Mouse (Mus musculus): Measurements from ENCODE around the gene Nkap. TPM values are rescaled to one million over a fixed set of nuclear protein-coding genes. Genes with fewer than 3 reads are reported as not detected.
"Not testable (repeated sequence)": the region's sequence is repeated elsewhere in the genome, so short reads cannot be mapped to it uniquely, and the experiment has no call there.

Gene Nkap
- total RNA-seq, 4 experiments from 2014 or later, result 10.2 to 11.2 (median 10.6) TPM

DNA sequence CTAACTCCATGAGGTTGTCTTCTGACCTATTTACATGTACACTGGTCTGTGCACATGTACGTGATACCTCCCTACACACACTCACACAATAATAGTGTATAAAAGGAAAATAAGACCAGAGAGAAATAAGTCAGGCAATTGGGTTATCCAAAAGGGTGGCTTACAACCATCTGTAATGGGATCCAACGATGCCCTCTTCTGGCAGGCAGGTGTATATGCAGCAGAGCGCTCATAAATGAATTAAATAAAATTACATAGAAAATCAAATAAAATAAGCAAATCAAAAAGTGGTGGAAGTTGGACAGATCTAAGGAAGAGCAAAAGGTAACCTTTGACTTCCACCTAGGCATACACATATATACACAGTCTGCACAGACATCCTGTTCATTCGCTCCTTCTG is 31.2 kb downstream of the Nkap start:
- DNase-seq (ENCODE audit: low spot score), result no peak

GRCm38 (mm10) chrX:37161169-37161568 is 34.6 kb downstream of the Nkap start:
- DNase-seq (ENCODE audit: low spot score), result no peak

DNA sequence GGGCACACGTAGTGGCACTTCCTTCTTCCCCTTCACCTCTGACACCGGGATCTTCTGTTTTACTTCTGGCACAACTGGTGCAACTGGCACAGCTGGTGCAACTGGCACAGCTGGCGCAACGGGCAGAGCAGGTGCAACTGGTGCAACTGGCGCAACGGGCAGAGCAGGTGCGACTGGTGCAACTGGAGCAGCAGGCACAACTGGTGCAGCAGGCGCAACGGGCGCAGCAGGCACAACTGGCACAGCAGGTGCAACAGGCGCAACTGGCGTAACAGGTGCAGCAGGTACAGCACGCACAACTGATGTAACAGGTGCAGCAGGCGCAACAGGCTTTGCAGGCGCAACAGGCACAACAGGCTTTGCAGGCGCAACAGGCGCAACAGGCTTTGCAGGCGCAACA is 36.5 kb downstream of the Nkap start:
- DNase-seq (ENCODE audit: low spot score), result no peak

DNA sequence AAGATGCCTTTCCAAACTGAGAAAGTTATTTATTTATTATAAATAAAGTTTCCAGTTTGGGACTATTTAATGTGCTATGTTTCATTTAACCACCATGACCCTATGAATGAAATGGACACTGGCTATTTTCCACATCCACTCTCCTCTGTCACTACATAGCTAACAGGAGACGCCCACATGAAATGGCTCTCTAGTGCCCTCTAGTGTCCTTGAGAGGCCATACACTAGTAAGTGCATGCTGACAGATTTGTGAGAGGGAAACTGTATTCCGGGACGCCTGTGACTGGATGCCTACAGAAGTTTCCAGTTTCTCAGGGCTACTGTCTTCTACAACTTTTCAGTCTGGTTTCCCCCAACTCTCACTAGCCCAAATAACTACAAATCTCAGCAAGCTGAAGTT is 40.5 kb downstream of the Nkap start:
- DNase-seq (ENCODE audit: low spot score), result peak; percentile 26

- DNase-seq (ENCODE audit: low spot score), result no peak
Measured at GRCm38 (mm10) chrX:37168742-37169141, 42.1 kb downstream of the Nkap start, which contains the start of gene Akap14. Gene Akap14, minus strand, starts transcription at chrX:37168842.

DNA sequence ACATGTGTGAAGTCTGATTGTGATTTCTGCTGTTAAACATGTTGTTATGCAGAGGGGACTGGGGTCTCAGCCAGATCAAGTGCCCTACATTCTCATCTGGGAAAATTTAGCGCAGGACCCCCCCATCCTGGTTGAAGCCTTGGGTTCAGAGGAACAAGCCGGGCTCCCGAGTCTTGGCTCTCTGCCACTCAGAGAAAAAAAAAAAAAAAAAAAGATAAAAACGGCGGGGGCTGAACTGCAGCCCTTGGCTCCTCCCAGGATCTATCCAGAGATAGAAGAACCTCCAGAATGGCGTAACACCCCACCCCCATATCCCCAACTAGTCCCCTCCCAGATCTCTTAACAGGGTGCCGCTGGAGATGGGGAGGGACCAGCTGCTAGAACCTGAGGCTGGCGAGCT is 57.8 kb downstream of the Nkap start:
- DNase-seq (ENCODE audit: low spot score), result not testable (repeated sequence)

- DNase-seq (ENCODE audit: low spot score), result no peak
Measured at GRCm38 (mm10) chrX:37190755-37191104, 64.1 kb downstream of the Nkap start.

- peak; percentile 78 for DNase-seq (ENCODE audit: low spot score)
Measured at GRCm38 (mm10) chrX:37191105-37191743, 64.6 kb downstream of the Nkap start, which contains the start of the genes Ndufa1 and Rnf113a1. Gene Ndufa1, minus strand, starts transcription at chrX:37191163. Gene Rnf113a1, plus strand, starts transcription at chrX:37191245.

DNA sequence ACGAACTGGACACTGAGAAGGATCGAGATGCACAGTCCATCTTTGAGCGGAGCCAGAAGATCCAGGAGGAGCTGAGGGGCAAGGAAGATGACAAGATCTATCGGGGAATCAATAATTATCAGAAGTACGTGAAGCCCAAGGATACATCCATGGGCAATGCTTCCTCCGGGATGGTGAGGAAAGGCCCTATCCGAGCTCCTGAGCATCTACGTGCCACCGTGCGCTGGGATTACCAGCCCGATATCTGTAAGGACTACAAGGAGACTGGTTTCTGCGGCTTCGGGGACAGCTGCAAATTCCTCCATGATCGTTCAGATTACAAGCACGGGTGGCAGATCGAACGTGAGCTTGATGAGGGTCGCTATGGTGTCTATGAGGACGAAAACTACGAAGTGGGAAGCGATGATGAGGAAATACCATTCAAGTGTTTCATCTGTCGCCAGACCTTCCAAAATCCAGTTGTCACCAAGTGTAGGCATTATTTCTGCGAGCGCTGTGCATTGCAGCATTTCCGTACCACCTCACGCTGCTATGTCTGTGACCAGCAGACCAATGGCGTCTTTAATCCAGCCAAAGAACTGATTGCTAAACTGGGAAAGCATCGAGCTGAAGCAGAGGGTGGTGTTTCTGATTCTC is 65.3 kb downstream of the Nkap start:
- no peak for DNase-seq (ENCODE audit: low spot score)

DNA sequence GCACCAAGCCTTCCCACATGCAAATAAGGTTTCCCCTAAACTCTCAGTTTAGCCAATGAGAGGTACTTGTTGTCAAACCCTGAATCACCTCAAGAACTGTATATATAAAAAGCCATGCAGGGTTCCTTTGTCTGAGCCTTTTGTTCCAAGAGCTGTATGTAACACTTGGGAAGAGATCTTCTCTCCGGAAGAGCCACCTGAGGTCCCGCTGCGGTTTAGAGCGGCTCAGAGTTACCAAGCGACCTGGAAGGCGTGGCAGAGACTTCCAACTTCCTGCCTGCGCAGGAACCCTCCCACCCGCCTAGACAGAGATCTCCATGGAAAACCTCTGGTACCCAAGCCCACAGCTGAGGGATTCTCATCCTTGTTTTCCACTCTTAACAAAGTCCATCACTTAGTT is 72.1 kb downstream of the Nkap start:
- DNase-seq (ENCODE audit: low spot score), result no peak

Other genes with a start within 250 kb of the Nkap start
- gene Nkrf, start 223.9 kb upstream of the Nkap start, total RNA-seq (2022), result 1 to 10 TPM; 3.2 to 4.2 (median 3.5) TPM
- 1 to 10 TPM; 2.4 to 6.1 (median 3.7) TPM for gene Sept6, start 135.0 kb upstream of the Nkap start, total RNA-seq (2022)
- gene Sowahd, start 78.0 kb upstream of the Nkap start, total RNA-seq (2022), result not detected
- 100 to 1,000 TPM; 254 to 346 (median 312) TPM for gene Rpl39, start 41.4 kb upstream of the Nkap start, total RNA-seq (2022)
- 10 to 100 TPM in 1 of 4 experiments, 1 to 10 TPM in 3; 6.6 to 10.5 (median 7.5) TPM for gene Upf3b, start 16.5 kb upstream of the Nkap start, total RNA-seq (2022)
- gene Akap14, start 42.0 kb downstream of the Nkap start, total RNA-seq (2022), result not detected
- gene Ndufa1, start 64.4 kb downstream of the Nkap start, total RNA-seq (2022), result 1,000 to 10,000 TPM in 1 of 4 experiments, 100 to 1,000 TPM in 3; 768 to 1,020 (median 863) TPM
- 1 to 10 TPM; 1.4 to 2.1 (median 1.8) TPM for gene Rnf113a1, start 64.5 kb downstream of the Nkap start, total RNA-seq (2022)
- gene Gm9, start 84.2 kb downstream of the Nkap start, total RNA-seq (2022), result not detected
- not detected for gene Rhox1, start 95.5 kb downstream of the Nkap start, total RNA-seq (2022)
- gene Rhox2a, start 118.2 kb downstream of the Nkap start, total RNA-seq (2022), result not detected
- not detected for gene Rhox3a, start 123.1 kb downstream of the Nkap start, total RNA-seq (2022)
- not detected for gene Rhox4a, start 138.5 kb downstream of the Nkap start, total RNA-seq (2022)

Measured in heart, adult 8-10 months (tissue).